Mouse (Mus musculus) erythroblast, embryonic 14.5 days (primary cell): ENCODE measurements at regions not wholly inside any gene's neighbourhood (a gene's known extent, or its start where the extent isn't known, plus 50 kb on each side); places are given as distances from the start of the nearest gene placed in this dataset.
"Not testable (repeated sequence)": the region's sequence is repeated elsewhere in the genome, so short reads cannot be mapped to it uniquely, and the experiment has no call there.

Experiments
- H3K27me3 ChIP-seq: 2 replicates; pipeline ENCODE4 v1.6.1; 2012; ENCODE audit warnings: inconsistent platforms; ENCODE audit not compliant: control insufficient read depth
- H3K36me3 ChIP-seq: 2 replicates; pipeline ENCODE4 v1.6.1; 2012; ENCODE audit warnings: mild to moderate bottlenecking, inconsistent platforms; ENCODE audit not compliant: control insufficient read depth
- H3K4me1 ChIP-seq: 2 replicates; pipeline ENCODE4 v1.6.1; 2012; ENCODE audit warnings: inconsistent platforms; ENCODE audit not compliant: control insufficient read depth
- H3K4me3 ChIP-seq: replicated peaks from 2 replicates; pipeline ENCODE3; 2012; ENCODE audit warnings: moderate library complexity, mild to moderate bottlenecking, inconsistent platforms
- H3K9me3 ChIP-seq: 2 replicates; pipeline ENCODE4 v1.6.1; 2012; ENCODE audit warnings: low read length, inconsistent platforms, mixed read lengths; ENCODE audit not compliant: control insufficient read depth

GRCm38 (mm10) chr14:53032498-53032897 lies 536.9 kb upstream of the Olfr1507 start:
- not testable (repeated sequence) for H3K27me3 ChIP-seq, H3K4me1 ChIP-seq, H3K36me3 ChIP-seq, H3K4me3 ChIP-seq, H3K9me3 ChIP-seq

GRCm38 (mm10) chr14:53030227-53030626 lies 534.7 kb upstream of the Olfr1507 start:
- H3K4me1 ChIP-seq, H3K27me3 ChIP-seq, H3K4me3 ChIP-seq, H3K36me3 ChIP-seq, H3K9me3 ChIP-seq: not testable (repeated sequence)

- H3K36me3 ChIP-seq, H3K4me3 ChIP-seq, H3K27me3 ChIP-seq, H3K9me3 ChIP-seq, H3K4me1 ChIP-seq: not testable (repeated sequence)
These were observed 531.4 kb upstream of the Olfr1507 start for GRCm38 (mm10) chr14:53026958-53027357.

DNA sequence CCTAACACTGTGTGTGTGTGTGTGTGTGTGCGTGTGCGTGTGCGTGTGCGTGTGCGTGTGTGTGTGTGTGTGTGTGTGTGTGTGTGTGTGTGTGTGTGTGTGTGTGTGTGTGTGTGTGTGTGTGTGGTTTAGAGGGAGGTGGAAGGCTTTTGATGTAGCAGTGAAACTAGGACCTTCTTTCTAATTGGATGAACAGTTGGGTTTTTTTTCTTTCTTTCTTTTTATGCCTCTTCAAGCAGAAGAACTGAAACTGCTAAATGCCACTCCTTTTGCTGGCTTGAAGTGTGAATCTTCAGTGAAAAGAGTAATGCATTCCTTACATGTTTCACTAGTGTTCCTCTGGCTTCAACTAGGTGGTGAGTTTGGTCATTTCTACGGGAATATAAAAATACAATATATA lies 524.6 kb upstream of the Olfr1507 start:
- not testable (repeated sequence) for H3K9me3 ChIP-seq, H3K4me3 ChIP-seq, H3K36me3 ChIP-seq, H3K4me1 ChIP-seq, H3K27me3 ChIP-seq

DNA sequence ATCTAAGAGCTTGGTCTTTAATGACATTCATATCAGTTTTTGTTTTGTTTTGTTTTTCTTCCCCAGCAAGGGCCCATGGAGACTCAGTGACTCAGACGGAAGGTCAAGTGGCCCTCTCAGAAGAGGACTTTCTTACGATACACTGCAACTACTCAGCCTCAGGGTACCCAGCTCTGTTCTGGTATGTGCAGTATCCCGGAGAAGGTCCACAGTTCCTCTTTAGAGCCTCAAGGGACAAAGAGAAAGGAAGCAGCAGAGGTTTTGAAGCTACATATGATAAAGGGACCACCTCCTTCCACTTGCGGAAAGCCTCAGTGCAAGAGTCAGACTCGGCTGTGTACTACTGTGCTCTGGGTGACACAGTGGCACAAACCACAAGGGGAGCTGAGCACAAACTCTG lies 512.2 kb upstream of the Olfr1507 start:
- H3K4me3 ChIP-seq, H3K9me3 ChIP-seq, H3K36me3 ChIP-seq, H3K4me1 ChIP-seq, H3K27me3 ChIP-seq: not testable (repeated sequence)

DNA sequence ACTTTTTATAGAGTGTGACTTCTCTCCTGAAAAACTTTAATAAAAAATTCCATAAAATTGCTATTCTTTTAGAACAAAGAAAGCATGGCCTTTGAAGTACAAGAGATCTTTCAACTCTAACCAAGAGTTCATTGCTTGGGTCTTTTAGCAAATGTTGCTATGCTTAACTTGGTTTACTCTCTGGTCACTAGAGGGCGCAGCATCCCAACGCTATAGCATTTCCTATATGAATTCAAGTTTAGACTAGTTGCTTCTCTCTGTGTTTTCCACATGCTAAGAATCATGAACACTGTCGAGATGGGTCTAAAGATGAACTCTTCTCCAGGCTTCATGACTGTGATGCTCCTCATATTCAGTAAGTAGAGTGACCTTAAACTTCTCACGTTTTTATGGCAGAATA lies 511.8 kb upstream of the Olfr1507 start:
- H3K9me3 ChIP-seq, H3K36me3 ChIP-seq, H3K4me1 ChIP-seq: not testable (repeated sequence)

DNA sequence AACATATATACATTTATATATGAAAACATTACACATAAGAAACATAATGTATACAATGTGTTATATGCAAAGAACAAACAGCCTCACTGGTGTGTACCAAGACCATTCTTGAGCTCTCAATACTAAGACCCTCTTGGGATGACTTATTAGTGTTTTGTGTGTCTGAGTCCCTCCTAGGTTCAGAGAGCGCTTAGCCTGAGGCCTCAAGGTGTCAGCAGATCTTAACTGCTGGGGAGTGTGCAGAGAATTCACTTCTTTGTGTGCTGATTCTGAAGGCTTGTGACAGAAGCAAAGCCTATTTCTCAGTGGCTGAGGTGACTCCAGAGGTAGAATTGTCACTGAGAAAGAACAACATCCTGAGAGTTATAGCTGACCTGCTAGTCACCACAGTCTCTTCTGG lies 505.7 kb upstream of the Olfr1507 start:
- H3K9me3 ChIP-seq, H3K27me3 ChIP-seq, H3K36me3 ChIP-seq, H3K4me3 ChIP-seq, H3K4me1 ChIP-seq: not testable (repeated sequence)

More for the DNA sequence above, 511.8 kb upstream of the Olfr1507 start:
- not testable (repeated sequence) for H3K4me3 ChIP-seq, H3K27me3 ChIP-seq

- H3K4me3 ChIP-seq, H3K4me1 ChIP-seq, H3K9me3 ChIP-seq, H3K36me3 ChIP-seq, H3K27me3 ChIP-seq: not testable (repeated sequence)
These were observed 496.7 kb upstream of the Olfr1507 start for GRCm38 (mm10) chr14:52992106-52992760.

- H3K9me3 ChIP-seq, H3K4me1 ChIP-seq, H3K27me3 ChIP-seq, H3K4me3 ChIP-seq, H3K36me3 ChIP-seq: not testable (repeated sequence)
These were observed 495.7 kb upstream of the Olfr1507 start for GRCm38 (mm10) chr14:52991328-52991665.

- H3K36me3 ChIP-seq, H3K9me3 ChIP-seq, H3K4me3 ChIP-seq, H3K27me3 ChIP-seq, H3K4me1 ChIP-seq: not testable (repeated sequence)
These were observed 495.2 kb upstream of the Olfr1507 start for GRCm38 (mm10) chr14:52990569-52991327.

- H3K27me3 ChIP-seq, H3K36me3 ChIP-seq, H3K4me3 ChIP-seq, H3K9me3 ChIP-seq, H3K4me1 ChIP-seq: not testable (repeated sequence)
These were observed 494.4 kb upstream of the Olfr1507 start for GRCm38 (mm10) chr14:52989940-52990339.

GRCm38 (mm10) chr14:52988563-52988962 lies 493.0 kb upstream of the Olfr1507 start:
- not testable (repeated sequence) for H3K36me3 ChIP-seq, H3K9me3 ChIP-seq, H3K4me1 ChIP-seq, H3K27me3 ChIP-seq, H3K4me3 ChIP-seq

DNA sequence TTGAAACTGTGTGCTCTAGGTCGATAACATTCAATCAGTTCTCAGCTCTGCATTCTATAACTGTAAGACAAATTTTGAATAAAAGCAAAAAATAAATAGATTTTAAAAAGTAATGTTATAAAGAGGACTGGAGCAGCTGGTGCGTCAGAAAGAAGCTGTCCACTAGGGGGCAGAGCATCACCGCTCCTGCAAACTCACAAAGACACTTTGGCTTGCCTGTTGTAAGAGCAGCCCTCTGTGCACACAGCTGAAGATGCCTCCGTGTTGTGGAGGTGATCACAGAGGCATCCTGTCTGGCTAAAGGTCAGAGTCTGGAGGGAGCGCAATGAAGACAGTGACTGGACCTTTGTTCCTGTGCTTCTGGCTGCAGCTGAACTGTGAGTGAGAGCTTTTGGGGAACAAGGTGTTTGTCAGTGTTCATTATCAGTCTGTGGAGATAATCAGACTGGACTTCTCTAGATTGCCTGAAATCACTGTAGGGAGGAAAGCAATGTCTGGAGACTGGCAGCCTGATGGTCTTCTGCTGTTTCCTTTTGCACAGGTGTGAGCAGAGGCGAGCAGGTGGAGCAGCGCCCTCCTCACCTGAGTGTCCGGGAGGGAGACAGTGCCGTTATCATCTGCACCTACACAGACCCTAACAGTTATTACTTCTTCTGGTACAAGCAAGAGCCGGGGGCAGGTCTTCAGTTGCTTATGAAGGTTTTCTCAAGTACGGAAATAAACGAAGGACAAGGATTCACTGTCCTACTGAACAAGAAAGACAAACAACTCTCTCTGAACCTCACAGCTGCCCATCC lies 476.9 kb upstream of the Olfr1507 start:
- not testable (repeated sequence) for H3K27me3 ChIP-seq, H3K4me1 ChIP-seq

DNA sequence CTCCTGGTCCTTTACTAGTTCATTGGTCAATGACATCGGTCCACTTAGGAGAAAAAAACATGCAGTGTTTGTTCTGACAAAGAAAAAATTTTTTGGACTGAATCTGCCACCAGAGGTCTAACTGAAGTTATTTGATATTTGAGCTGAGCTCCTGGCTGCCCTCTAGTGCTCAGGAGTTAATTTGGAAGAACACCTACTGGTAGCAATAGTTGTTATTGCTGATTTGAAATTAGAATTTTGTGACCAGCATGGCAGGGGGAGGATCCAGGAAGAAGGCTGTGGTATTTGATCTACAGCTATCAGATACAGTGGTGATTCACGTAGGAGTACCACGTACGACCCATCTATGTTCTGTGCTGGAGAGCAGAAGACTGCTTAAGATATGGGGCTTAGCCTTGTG lies 466.6 kb upstream of the Olfr1507 start:
- H3K4me3 ChIP-seq, H3K4me1 ChIP-seq, H3K36me3 ChIP-seq, H3K27me3 ChIP-seq, H3K9me3 ChIP-seq: not testable (repeated sequence)

More for the DNA sequence above, 476.9 kb upstream of the Olfr1507 start:
- H3K4me3 ChIP-seq, H3K36me3 ChIP-seq, H3K9me3 ChIP-seq: not testable (repeated sequence)
